Mouse (Mus musculus): ENCODE data around the gene Tmem106c. TPM values are rescaled to one million over a fixed set of nuclear protein-coding genes. Genes with fewer than 3 reads are reported as not detected.

The Tmem106c gene
- polyA plus RNA-seq, 1 experiment, result 11.5 TPM

DNA sequence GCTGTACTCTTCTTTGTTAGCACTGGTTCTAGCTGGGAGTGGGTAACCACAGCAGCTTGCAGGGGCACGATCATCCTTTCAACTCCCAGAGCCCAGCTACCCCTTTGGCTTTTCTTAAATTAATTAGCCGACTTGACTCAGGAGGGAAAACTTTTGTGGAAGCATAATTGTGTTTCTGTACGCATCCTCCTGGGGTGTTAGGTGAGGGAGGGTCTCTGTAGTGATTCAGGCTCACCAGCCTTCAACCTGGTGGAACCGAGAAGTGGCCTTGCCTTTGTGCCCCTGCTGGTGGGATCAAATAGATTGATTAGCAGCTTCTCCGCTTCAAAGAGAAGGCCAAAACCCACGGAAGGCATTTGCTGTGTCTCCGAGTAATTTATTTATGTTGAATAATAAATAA is 36.0 kb downstream of the Tmem106c start:
- H3K4me2 ChIP-seq (ENCODE audit: low read depth), result no peak overlapping the region

DNA sequence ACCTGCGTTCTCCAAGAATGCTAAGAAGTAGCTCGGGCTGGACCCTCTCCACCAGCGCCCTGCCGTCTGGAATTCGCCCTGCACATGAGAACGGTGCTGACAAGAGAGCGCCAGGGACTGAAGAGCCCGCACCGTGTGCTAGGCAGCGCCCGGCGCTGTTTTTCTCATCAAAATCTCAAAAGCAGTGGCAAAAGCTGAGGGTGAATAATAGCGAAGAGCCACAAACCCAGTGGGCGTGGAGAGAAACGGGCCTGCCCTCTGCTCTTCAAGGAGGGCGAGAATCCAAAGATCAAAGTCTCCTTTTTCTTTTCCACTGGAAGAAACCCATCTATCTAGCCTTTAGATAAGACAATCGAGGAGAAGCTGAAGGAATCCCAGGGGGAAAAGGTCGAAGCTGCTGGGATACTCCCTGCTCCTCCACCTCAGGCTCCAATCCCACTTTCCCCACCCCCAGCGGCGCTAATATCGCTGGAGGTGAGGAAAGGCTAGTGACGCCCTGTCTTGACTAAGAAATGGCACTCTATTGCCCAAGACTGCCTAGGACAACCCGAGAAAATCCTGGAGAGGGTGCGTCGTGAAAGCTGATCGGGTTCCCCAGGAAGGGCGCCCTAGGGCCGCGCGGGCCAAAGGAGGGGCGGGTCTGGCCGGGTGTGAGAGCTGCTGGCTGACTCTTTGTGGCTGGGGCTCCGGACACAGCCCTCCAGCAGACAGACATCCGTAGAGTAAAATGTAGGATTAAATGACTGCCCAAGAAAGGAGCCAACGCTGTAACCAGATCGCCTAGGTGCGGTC is 37.5 kb downstream of the Tmem106c start:
- Histone ChIP-seq H3K4me2 (ENCODE audit: low read depth) (peak overlapping the region; percentile 69), H3K36me3 (ENCODE audit: control insufficient read depth, insufficient read depth) (no peaks in the 10 kb centered on the region), H3K4me3 (no peak overlapping the region), H3ac (ENCODE audit: control insufficient read depth, insufficient read length) (no peak overlapping the region), H3K27me3 (ENCODE audit: control insufficient read depth, insufficient read depth, insufficient read length) (peaks cover 93% of the 10 kb centered on the region), H3K79me2 (ENCODE audit: control insufficient read depth, insufficient read depth) (no peaks in the 10 kb centered on the region)
- TF ChIP-seq CEBPB (IDR thresholded peaks at IDR 0.05; ENCODE audit: insufficient read depth, poor library complexity, severe bottlenecking), result no peak
- TF ChIP-seq MAX (IDR thresholded peaks at IDR 0.05; ENCODE audit: low read depth), result no peak
- no peak for TF ChIP-seq POLR2A (IDR thresholded peaks at IDR 0.05; ENCODE audit: insufficient read length, low read depth)
- TF ChIP-seq USF1 (IDR thresholded peaks at IDR 0.05; ENCODE audit: low read depth), result no peak
- TF ChIP-seq TCF3 (IDR thresholded peaks at IDR 0.05; ENCODE audit: insufficient read length, low read depth), result no peak
- TF ChIP-seq E2F4 (IDR thresholded peaks at IDR 0.05; ENCODE audit: insufficient read depth), result no peak
- no peak for TF ChIP-seq TCF12 (IDR thresholded peaks at IDR 0.05; ENCODE audit: insufficient read depth, poor library complexity, severe bottlenecking)
- no peak for TF ChIP-seq MYOG (IDR thresholded peaks at IDR 0.05; ENCODE audit: control insufficient read depth in 1 of 3, insufficient read depth in 1 of 3, insufficient read length in 2 of 3, low read depth in 2 of 3)
- TF ChIP-seq SRF (IDR thresholded peaks at IDR 0.05; ENCODE audit: control insufficient read depth, insufficient read length, low read depth), result no peak
- TF ChIP-seq POLR2AphosphoS2 (IDR thresholded peaks at IDR 0.05; ENCODE audit: insufficient read length, low read depth), result no peak

More for the DNA sequence above, 36.0 kb downstream of the Tmem106c start:
- TF ChIP-seq SRF (IDR thresholded peaks at IDR 0.05; ENCODE audit: control insufficient read depth, insufficient read length, low read depth), result no peak
- no peak for TF ChIP-seq MAX (IDR thresholded peaks at IDR 0.05; ENCODE audit: low read depth)
- TF ChIP-seq MYOD1 (IDR thresholded peaks at IDR 0.05; ENCODE audit: control insufficient read depth in 1 of 3, insufficient read length in 2 of 3, low read depth in 2 of 3), result no peak
- no peak overlapping the region for H3ac ChIP-seq (ENCODE audit: control insufficient read depth, insufficient read length)
- H3K27me3 ChIP-seq (ENCODE audit: control insufficient read depth, insufficient read depth, insufficient read length), result peaks cover 94% of the 10 kb centered on the region
- no peak overlapping the region for H3K4me3 ChIP-seq
- H3K36me3 ChIP-seq (ENCODE audit: control insufficient read depth, insufficient read depth), result no peaks in the 10 kb centered on the region
- H3K79me2 ChIP-seq (ENCODE audit: control insufficient read depth, insufficient read depth), result no peaks in the 10 kb centered on the region

GRCm38 (mm10) chr15:98002113-98002990 is 38.4 kb downstream of the Tmem106c start:
- Histone ChIP-seq H3ac (ENCODE audit: control insufficient read depth, insufficient read length) (no peak overlapping the region), H3K36me3 (ENCODE audit: control insufficient read depth, insufficient read depth) (no peaks in the 10 kb centered on the region), H3K4me3 (no peak overlapping the region), H3K79me2 (ENCODE audit: control insufficient read depth, insufficient read depth) (no peaks in the 10 kb centered on the region), H3K27me3 (ENCODE audit: control insufficient read depth, insufficient read depth, insufficient read length) (peaks cover 94% of the 10 kb centered on the region), H3K4me2 (ENCODE audit: low read depth) (peak overlapping the region; percentile 69)
- TF ChIP-seq SRF (IDR thresholded peaks at IDR 0.05; ENCODE audit: control insufficient read depth, insufficient read length, low read depth) (no peak), MYOD1 (IDR thresholded peaks at IDR 0.05; ENCODE audit: control insufficient read depth in 1 of 3, insufficient read length in 2 of 3, low read depth in 2 of 3) (no peak), REST (IDR thresholded peaks at IDR 0.05; ENCODE audit: insufficient read depth, insufficient read length) (no peak), MYOG (IDR thresholded peaks at IDR 0.05; ENCODE audit: control insufficient read depth in 1 of 3, insufficient read depth in 1 of 3, insufficient read length in 2 of 3, low read depth in 2 of 3) (no peak), POLR2AphosphoS2 (IDR thresholded peaks at IDR 0.05; ENCODE audit: insufficient read length, low read depth) (no peak), CEBPB (IDR thresholded peaks at IDR 0.05; ENCODE audit: insufficient read depth, poor library complexity, severe bottlenecking) (no peak), MAX (IDR thresholded peaks at IDR 0.05; ENCODE audit: low read depth) (no peak), TCF3 (IDR thresholded peaks at IDR 0.05; ENCODE audit: insufficient read length, low read depth) (no peak), TCF12 (IDR thresholded peaks at IDR 0.05; ENCODE audit: insufficient read depth, poor library complexity, severe bottlenecking) (no peak), E2F4 (IDR thresholded peaks at IDR 0.05; ENCODE audit: insufficient read depth) (no peak), POLR2A (IDR thresholded peaks at IDR 0.05; ENCODE audit: insufficient read length, low read depth) (no peak), USF1 (IDR thresholded peaks at IDR 0.05; ENCODE audit: low read depth) (no peak)

GRCm38 (mm10) chr15:98002991-98003821 is 39.2 kb downstream of the Tmem106c start:
- Histone ChIP-seq H3K79me2 (ENCODE audit: control insufficient read depth, insufficient read depth) (no peaks in the 10 kb centered on the region), H3K36me3 (ENCODE audit: control insufficient read depth, insufficient read depth) (no peaks in the 10 kb centered on the region), H3K4me3 (no peak overlapping the region), H3ac (ENCODE audit: control insufficient read depth, insufficient read length) (no peak overlapping the region), H3K4me2 (ENCODE audit: low read depth) (peak overlapping the region; percentile 69), H3K27me3 (ENCODE audit: control insufficient read depth, insufficient read depth, insufficient read length) (peaks cover 94% of the 10 kb centered on the region)
- TF ChIP-seq E2F4 (IDR thresholded peaks at IDR 0.05; ENCODE audit: insufficient read depth) (no peak), MYOG (IDR thresholded peaks at IDR 0.05; ENCODE audit: control insufficient read depth in 1 of 3, insufficient read depth in 1 of 3, insufficient read length in 2 of 3, low read depth in 2 of 3) (no peak), POLR2AphosphoS2 (IDR thresholded peaks at IDR 0.05; ENCODE audit: insufficient read length, low read depth) (no peak)
